Mouse (Mus musculus) heart, adult 2 months (tissue): ENCODE data around the gene Cops4. TPM values are rescaled to one million over a fixed set of nuclear protein-coding genes. Genes with fewer than 3 reads are reported as not detected.

Experiments used
- DNase-seq, 2 experiments: peaks; one replicate each; pipeline ENCODE4 v3.0.0; 2021
- H3K27ac ChIP-seq: fragments of 200-600 bp; 2 replicates; pipeline ENCODE4 v1.8.1; 2022
- H3K27me3 ChIP-seq: fragments of 200-500 bp; 2 replicates; pipeline ENCODE4 v1.6.1; 2012; ENCODE audit warnings: mild to moderate bottlenecking, low read length, inconsistent platforms, mixed read lengths; ENCODE audit not compliant: control insufficient read depth, insufficient read depth
- H3K36me3 ChIP-seq: fragments of 200-500 bp; 2 replicates; pipeline ENCODE4 v1.6.1; 2012; ENCODE audit warnings: low read length, inconsistent platforms; ENCODE audit not compliant: control insufficient read depth, insufficient read depth
- H3K4me1 ChIP-seq: fragments of 200-500 bp; 2 replicates; pipeline ENCODE4 v1.6.1; 2011; ENCODE audit warnings: low read length; ENCODE audit not compliant: control insufficient read depth, insufficient read depth
- H3K4me3 ChIP-seq: fragments of 200-600 bp; 2 replicates; pipeline ENCODE4 v1.8.1; 2022
- H3K79me2 ChIP-seq: fragments of 200-500 bp; replicated peaks from 2 replicates; pipeline ENCODE4 v1.6.1; 2012; ENCODE audit warnings: mild to moderate bottlenecking, inconsistent platforms, low read length, moderate library complexity, mixed read lengths; ENCODE audit not compliant: control insufficient read depth, insufficient read depth
- H3K9ac ChIP-seq: fragments of 200-500 bp; 2 replicates; pipeline ENCODE4 v1.6.1; 2012; ENCODE audit warnings: low read depth, mild to moderate bottlenecking, control low read depth, inconsistent platforms, low read length, mixed read lengths
- CTCF ChIP-seq: fragments of 200-600 bp; IDR thresholded peaks from 2 replicates; pipeline ENCODE4 v1.8.1; 2022; ENCODE audit warnings: antibody characterized with exemption, mild to moderate bottlenecking, moderate library complexity
- EP300 ChIP-seq: fragments of 200-500 bp; IDR thresholded peaks from 2 replicates; pipeline ENCODE4 v1.6.1; 2011; ENCODE audit warnings: low read depth, low read length, control low read depth; ENCODE audit not compliant: insufficient read depth
- POLR2A ChIP-seq: fragments of 200-500 bp; IDR thresholded peaks from 2 replicates; pipeline ENCODE4 v1.6.1; 2011; ENCODE audit warnings: mild to moderate bottlenecking, low read depth, low read length, control low read depth; ENCODE audit not compliant: insufficient read depth
- WGBS: fragments of 180-500 bp; shearing (Covaris S2); methylation state at CpG from one replicate; pipeline ENCODE4 v1.1.7; 2018; 5-methylcytosine and 5-hydroxymethylcytosine counted together
- intact Hi-C: fragments of 180-260 bp; cut with DNase I; formaldehyde crosslinking; loops from one replicate; pipeline ENCODE4 v1.15.1; 2025
- polyA plus RNA-seq: library from polyadenylated mRNA; depleted of rRNA; stranded (reverse); fragments of >200 nt; gene quantifications from 2 replicates; pipeline ENCODE4 v1.2.3, GENCODE M21; 2012
- total RNA-seq, 2 experiments: library from RNA; stranded (reverse); gene quantifications; 2 replicates each; pipeline ENCODE4 v1.2.3; 2021

The Cops4 gene
- total and polyA plus RNA-seq, 3 experiments, result 37.9 to 86.2 (median 84.8) TPM

- TF ChIP-seq CTCF (no peak), POLR2A (no peak), EP300 (no peak)
- H3K4me3 ChIP-seq, result no peak overlapping the region
Observed at GRCm38 (mm10) chr5:100570716-100571115, 52.6 kb downstream of the Cops4 start.

DNA sequence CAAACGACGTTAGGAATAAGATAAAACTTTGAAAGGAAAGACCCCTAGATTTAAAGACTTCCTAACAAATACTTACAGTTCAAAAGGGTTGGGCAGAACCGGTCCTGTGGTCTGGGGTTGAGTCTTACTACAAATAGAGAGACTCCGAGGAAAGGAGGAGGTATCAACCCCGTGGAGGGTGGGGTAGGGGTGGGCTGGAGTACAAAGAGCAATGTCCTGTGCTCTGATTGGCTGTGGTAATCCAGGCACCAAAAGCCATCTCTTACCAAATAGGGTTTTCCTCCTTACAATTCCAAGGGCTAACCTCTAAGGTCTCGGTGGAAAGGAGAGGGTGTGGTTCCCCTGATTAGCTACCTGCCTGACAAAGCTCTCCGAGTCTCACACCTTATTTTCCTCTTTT, 54.0 kb downstream of the Cops4 start, which contains the start of gene Plac8:
Plac8 (minus strand) TSS at position 177 of the 400 bp plus-strand sequence.
- intact Hi-C loops, result no loop called here
- Histone ChIP-seq H3K27me3 (no peaks in the 10 kb centered on the region), H3K27ac (no peak within 1 kb of the TSS), H3K4me1 (no peaks in the 10 kb centered on the region), H3K79me2 (no peaks in the 10 kb centered on the region), H3K4me3 (no peak within 1 kb of the TSS), H3K9ac (no peak within 1 kb of the TSS), H3K36me3 (no peaks in the 10 kb centered on the region)
- 18% methylated on average over 7 of the region's 7 CpGs for WGBS
- no peak for TF ChIP-seq CTCF
- no peak for TF ChIP-seq EP300
- TF ChIP-seq POLR2A, result no peak
- no peak for DNase-seq

More at GRCm38 (mm10) chr5:100570716-100571115, 52.6 kb downstream of the Cops4 start:
- Histone ChIP-seq H3K27me3 (no peaks in the 10 kb centered on the region), H3K4me1 (peaks cover 2% of the 10 kb centered on the region), H3K27ac (no peak overlapping the region), H3K36me3 (no peaks in the 10 kb centered on the region), H3K9ac (no peak overlapping the region), H3K79me2 (no peaks in the 10 kb centered on the region)
- WGBS, result 18% methylated on average over 8 of the region's 8 CpGs
- intact Hi-C loops, result no loop called here
- DNase-seq, result no peak

- Histone ChIP-seq H3K4me3 (no peak overlapping the region), H3K79me2 (no peaks in the 10 kb centered on the region), H3K4me1 (no peaks in the 10 kb centered on the region), H3K27me3 (no peaks in the 10 kb centered on the region), H3K27ac (no peak overlapping the region), H3K9ac (no peak overlapping the region), H3K36me3 (no peaks in the 10 kb centered on the region)
- TF ChIP-seq EP300, result no peak
- TF ChIP-seq CTCF, result no peak
- no peak for TF ChIP-seq POLR2A
- DNase-seq, result no peak
- WGBS, result 94% methylated on average over 5 of the region's 5 CpGs
- intact Hi-C loops, result no loop called here
Observed at GRCm38 (mm10) chr5:100573256-100573655, 55.1 kb downstream of the Cops4 start.

DNA sequence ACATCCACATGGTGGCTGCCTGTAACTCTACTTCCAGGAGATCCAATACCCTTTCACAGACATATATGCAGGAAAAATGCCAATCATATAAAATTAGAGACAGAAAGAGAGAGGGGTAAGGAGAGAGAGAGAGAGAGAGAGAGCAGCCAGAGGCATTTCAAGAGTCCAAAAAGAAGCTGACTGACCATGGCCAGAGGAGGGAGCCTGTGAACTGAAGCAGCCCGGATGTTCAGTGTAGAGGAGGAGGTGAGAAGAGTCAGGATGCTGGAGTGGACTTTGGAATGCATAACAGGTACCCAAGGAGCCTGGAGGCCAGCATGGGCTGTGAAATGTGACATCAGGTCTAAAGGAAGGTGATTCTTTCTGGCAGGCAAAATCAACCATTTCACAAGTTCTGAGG, 56.7 kb downstream of the Cops4 start:
- H3K4me1 ChIP-seq, result no peaks in the 10 kb centered on the region
- no peak overlapping the region for H3K4me3 ChIP-seq
- H3K9ac ChIP-seq, result no peak overlapping the region
- no peak overlapping the region for H3K27ac ChIP-seq
- no peak for TF ChIP-seq POLR2A
- TF ChIP-seq CTCF, result no peak
- no peak for TF ChIP-seq EP300
- H3K27me3 ChIP-seq, result no peaks in the 10 kb centered on the region
- H3K36me3 ChIP-seq, result no peaks in the 10 kb centered on the region
- WGBS, result 48% methylated on average over 1 of the region's 1 CpGs
- intact Hi-C loops, result no loop called here
- no peaks in the 10 kb centered on the region for H3K79me2 ChIP-seq
- DNase-seq, result no peak

- Histone ChIP-seq H3K9ac (no peak overlapping the region), H3K27me3 (no peaks in the 10 kb centered on the region), H3K4me1 (no peaks in the 10 kb centered on the region; the same call in 1 of the 2 replicates), H3K27ac (no peak overlapping the region), H3K4me3 (no peak overlapping the region), H3K36me3 (no peaks in the 10 kb centered on the region), H3K79me2 (no peaks in the 10 kb centered on the region)
- DNase-seq, result no peak
- intact Hi-C loops, result no loop called here
- no peak for TF ChIP-seq CTCF
- no peak for TF ChIP-seq EP300
- no peak for TF ChIP-seq POLR2A
- 76% methylated on average over 5 of the region's 5 CpGs for WGBS
Observed at GRCm38 (mm10) chr5:100578863-100579411, 60.8 kb downstream of the Cops4 start.

- no peak overlapping the region for H3K4me3 ChIP-seq
- no peaks in the 10 kb centered on the region; the same call in 1 of the 2 replicates for H3K4me1 ChIP-seq
- no peak overlapping the region for H3K27ac ChIP-seq
- intact Hi-C loops, result no loop called here
- TF ChIP-seq POLR2A (no peak), CTCF (no peak), EP300 (no peak)
- no peaks in the 10 kb centered on the region for H3K27me3 ChIP-seq
- H3K79me2 ChIP-seq, result no peaks in the 10 kb centered on the region
- no peak for DNase-seq
- no peaks in the 10 kb centered on the region for H3K36me3 ChIP-seq
- WGBS, result 41% methylated on average over 11 of the region's 11 CpGs
- no peak overlapping the region for H3K9ac ChIP-seq
Observed at GRCm38 (mm10) chr5:100581622-100582434, 63.7 kb downstream of the Cops4 start.
